Mouse (Mus musculus) limb, embryonic 10.5 days (tissue): ENCODE data around the gene Syf2. TPM values are rescaled to one million over a fixed set of nuclear protein-coding genes. Genes with fewer than 3 reads are reported as not detected.

Experiments
- DNase-seq: peaks from one replicate; pipeline ENCODE4 v3.0.0-alpha.2; 2017; ENCODE audit warnings: low spot score
- H3K27ac ChIP-seq: fragments of 300-500 bp; sonication (generic); 2 replicates; pipeline ENCODE4 v1.5.1; 2016; ENCODE audit warnings: mild to moderate bottlenecking
- H3K27me3 ChIP-seq: fragments of 300-500 bp; sonication (generic); 2 replicates; pipeline ENCODE4 v1.6.1; 2016; ENCODE audit warnings: low read depth, mild to moderate bottlenecking; ENCODE audit not compliant: poor library complexity, severe bottlenecking
- H3K36me3 ChIP-seq: fragments of 300-500 bp; sonication (generic); 2 replicates; pipeline ENCODE4 v1.6.1; 2016; ENCODE audit warnings: mild to moderate bottlenecking, moderate library complexity
- H3K4me1 ChIP-seq: fragments of 300-500 bp; sonication (generic); 2 replicates; pipeline ENCODE4 v1.6.1; 2016
- H3K4me3 ChIP-seq: fragments of 300-500 bp; sonication (generic); 2 replicates; pipeline ENCODE4 v1.5.1; 2016; ENCODE audit warnings: mild to moderate bottlenecking, moderate library complexity
- H3K9me3 ChIP-seq: fragments of 300-500 bp; sonication (generic); replicated peaks from 2 replicates; pipeline ENCODE4 v1.6.1; 2016; ENCODE audit warnings: mild to moderate bottlenecking
- WGBS: fragments of 180-500 bp; shearing (Covaris S2); methylation state at CpG from one replicate; pipeline ENCODE4 v1.1.7; 2016; 5-methylcytosine and 5-hydroxymethylcytosine counted together
- polyA plus RNA-seq: library from polyadenylated mRNA; unstranded; fragments of >200 nt; fragmentation: Nextera tagmentation; extraction: Ambion mirVana; gene quantifications from 2 replicates; pipeline ENCODE4 v1.2.1, GENCODE M21; 2016

Syf2 gene
- polyA plus RNA-seq, 1 experiment from 2014 or later: 67.9 TPM

DNA sequence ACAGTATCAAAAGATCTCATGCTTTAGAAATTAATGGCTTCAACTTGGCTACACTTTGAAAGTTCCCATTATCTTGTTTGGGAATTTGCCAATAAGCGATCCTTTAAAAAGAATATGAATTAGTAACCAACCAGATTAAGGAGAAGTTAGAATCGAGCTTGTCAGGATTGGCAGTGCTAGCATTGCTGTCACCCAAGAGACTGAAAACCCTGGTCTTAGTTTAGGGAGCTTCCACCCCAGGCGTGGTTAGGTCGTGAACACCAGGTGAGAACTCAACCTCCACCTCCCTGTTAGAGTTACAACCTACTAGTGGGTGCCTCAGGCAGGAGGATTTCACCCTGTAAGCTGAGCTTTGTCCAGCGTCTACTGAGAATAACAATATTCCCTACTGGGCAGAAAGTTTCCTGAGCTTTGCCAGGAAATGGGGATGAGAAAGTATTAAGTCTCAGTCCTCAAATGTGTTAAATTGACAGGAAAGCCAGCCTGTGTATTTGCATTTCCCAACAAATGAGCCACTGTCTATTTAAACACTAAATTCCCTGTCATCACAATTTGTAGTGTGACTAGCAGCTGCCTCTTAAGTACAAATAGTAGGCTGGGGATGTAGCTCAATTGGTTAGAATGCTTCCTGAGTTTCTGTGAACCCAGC lies 2.8 kb upstream of the Syf2 start:
- no peaks in the 10 kb centered on the region for H3K9me3 ChIP-seq
- H3K27me3 ChIP-seq: no peaks in the 10 kb centered on the region
- peaks cover 38% of the 10 kb centered on the region for H3K4me1 ChIP-seq
- H3K36me3 ChIP-seq: peaks cover 54% of the 10 kb centered on the region
- no peak for DNase-seq
- H3K27ac ChIP-seq: no peak overlapping the region
- no peak overlapping the region for H3K4me3 ChIP-seq
- 72% methylated on average over 5 of the region's 5 CpGs for WGBS

DNA sequence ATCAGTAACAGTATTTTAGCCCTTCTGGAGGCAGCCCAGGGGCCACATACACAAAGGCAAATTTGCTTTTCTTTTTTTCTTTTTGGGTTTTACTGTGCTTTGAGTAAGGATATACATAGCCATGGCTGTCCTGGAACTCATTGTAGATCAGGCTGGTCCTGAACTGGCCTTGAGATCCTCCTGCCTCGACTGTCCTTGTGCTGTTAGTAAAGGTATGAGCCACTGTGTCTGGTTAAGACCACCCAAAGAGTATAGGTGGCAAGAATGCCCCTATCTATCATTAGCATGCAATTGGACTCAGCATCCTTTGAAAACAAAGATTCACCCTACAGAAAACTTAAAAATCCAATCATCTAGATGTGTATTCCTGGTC lies 2.2 kb upstream of the Syf2 start:
- Histone ChIP-seq H3K4me1 (peaks cover 38% of the 10 kb centered on the region), H3K36me3 (peaks cover 59% of the 10 kb centered on the region), H3K27ac (no peak overlapping the region), H3K4me3 (no peak overlapping the region), H3K9me3 (no peaks in the 10 kb centered on the region), H3K27me3 (no peaks in the 10 kb centered on the region)
- DNase-seq: no peak
- 71% methylated on average over 1 of the region's 1 CpGs for WGBS

DNA sequence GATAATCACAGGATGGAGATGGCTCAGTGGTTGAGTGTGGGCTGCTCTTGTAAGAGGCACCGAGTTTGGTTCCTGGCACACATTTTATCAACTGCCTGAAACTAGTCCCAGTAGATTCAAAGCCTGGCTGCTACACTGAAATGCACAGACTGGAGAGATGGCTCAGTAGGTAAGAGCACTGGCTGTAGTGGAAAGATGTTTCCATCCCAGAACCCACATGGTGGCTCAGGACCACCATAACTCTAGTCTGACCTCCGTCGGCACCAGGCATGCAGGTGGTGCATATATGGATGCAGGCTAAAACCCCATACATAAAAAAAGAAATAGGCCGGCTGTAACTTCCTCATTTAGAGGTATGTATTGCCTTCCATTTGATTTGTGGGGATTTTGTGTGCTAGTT lies 1.2 kb upstream of the Syf2 start:
- 79% methylated on average over 4 of the region's 4 CpGs for WGBS
- H3K36me3 ChIP-seq: peaks cover 63% of the 10 kb centered on the region

DNA sequence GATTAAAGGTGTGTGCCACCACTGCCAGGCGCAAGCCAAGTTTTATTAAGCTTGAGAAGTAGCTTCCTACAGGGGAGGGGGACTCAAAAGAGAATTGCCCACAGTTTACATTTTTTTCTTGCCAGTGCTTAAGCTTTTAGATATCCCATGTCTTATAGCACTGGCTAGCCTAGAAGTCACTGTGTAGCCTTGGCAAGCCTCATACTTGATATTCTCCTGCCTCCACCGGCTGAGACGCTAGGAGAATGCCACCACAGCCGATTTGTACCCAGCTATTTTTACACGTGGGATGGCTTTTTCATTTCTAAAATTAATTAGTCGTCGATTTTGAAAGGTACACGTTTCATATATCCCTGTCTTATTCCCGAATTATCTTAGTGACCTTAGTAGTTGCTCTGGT lies 508 bp upstream of the Syf2 start:
- Histone ChIP-seq H3K4me1 (peaks cover 31% of the 10 kb centered on the region), H3K36me3 (peaks cover 66% of the 10 kb centered on the region), H3K27ac (no peak overlapping the region), H3K27me3 (no peaks in the 10 kb centered on the region), H3K4me3 (peak overlapping the region; percentile 92), H3K9me3 (no peaks in the 10 kb centered on the region)
- WGBS: 33% methylated on average over 9 of the region's 9 CpGs
- no peak for DNase-seq

More for the DNA sequence above, 1.2 kb upstream of the Syf2 start:
- Histone ChIP-seq H3K9me3 (no peaks in the 10 kb centered on the region), H3K4me3 (no peak overlapping the region), H3K27ac (no peak overlapping the region), H3K4me1 (peaks cover 38% of the 10 kb centered on the region), H3K27me3 (no peaks in the 10 kb centered on the region)
- no peak for DNase-seq

DNA sequence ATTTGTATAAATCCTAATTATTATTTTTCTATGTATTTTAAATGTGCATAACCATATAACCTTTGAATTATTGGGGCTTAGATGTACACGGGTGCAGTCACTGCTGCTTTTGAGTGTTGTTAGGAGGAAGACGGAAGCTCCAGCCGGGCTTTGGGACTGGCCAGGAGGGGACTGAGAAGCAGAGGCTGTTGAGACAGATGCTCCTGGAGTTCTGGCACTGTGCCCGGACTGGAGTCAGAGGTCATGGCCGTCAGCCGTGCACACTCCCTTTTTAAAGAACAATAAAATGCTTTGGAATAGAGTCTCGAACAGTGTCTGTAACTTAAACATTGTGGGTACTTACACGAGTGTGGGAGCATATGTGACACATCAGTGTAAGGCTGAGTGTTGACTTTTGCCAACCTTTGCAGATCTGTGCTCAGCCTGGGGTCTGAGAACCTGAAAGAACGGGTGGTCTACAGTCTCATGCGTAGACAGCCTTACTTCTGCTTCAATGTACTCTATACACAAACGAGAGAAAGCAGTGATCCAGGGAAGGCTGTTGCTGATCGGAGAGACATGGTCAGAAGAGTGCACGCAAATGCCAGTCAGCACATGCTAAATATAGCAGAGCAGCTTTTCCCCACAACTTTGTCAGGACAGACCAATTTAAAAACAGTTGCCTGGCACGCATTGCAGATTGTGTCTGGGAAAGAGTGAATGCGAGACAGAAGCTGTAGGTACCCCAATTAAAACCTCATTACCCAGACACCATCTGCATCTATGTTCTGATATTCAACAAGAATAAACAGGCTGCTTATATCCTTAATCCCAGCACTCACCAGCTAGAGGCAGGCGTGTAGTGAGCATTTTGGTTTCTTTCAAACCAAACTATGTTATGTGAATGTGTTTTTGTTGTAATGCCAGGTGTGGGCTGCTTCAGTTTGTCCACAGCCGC lies 6.8 kb downstream of the Syf2 start:
- Histone ChIP-seq H3K36me3 (peaks cover 52% of the 10 kb centered on the region), H3K4me3 (no peak overlapping the region), H3K9me3 (no peaks in the 10 kb centered on the region), H3K4me1 (peaks cover 7% of the 10 kb centered on the region; the same call in 1 of the 2 replicates), H3K27ac (no peak overlapping the region), H3K27me3 (peaks cover 8% of the 10 kb centered on the region)
- WGBS: 89% methylated on average over 17 of the region's 17 CpGs
- no peak for DNase-seq

- H3K4me3 ChIP-seq: no peak overlapping the region
- DNase-seq: no peak
- H3K9me3 ChIP-seq: no peaks in the 10 kb centered on the region
- peaks cover 29% of the 10 kb centered on the region for H3K36me3 ChIP-seq
- H3K4me1 ChIP-seq: peaks cover 12% of the 10 kb centered on the region
- H3K27me3 ChIP-seq: peaks cover 32% of the 10 kb centered on the region
- 66% methylated on average over 9 of the region's 9 CpGs for WGBS
- H3K27ac ChIP-seq: no peak overlapping the region
These were observed 9.2 kb downstream of the Syf2 start for GRCm38 (mm10) chr4:134939900-134940299.

GRCm38 (mm10) chr4:134943758-134944538 lies 13.2 kb downstream of the Syf2 start:
- Histone ChIP-seq H3K36me3 (no peaks in the 10 kb centered on the region), H3K4me1 (peaks cover 16% of the 10 kb centered on the region), H3K27me3 (peaks cover 39% of the 10 kb centered on the region), H3K27ac (no peak overlapping the region), H3K4me3 (no peak overlapping the region), H3K9me3 (no peaks in the 10 kb centered on the region)
- WGBS: 50% methylated on average over 27 of the region's 27 CpGs
- no peak for DNase-seq

DNA sequence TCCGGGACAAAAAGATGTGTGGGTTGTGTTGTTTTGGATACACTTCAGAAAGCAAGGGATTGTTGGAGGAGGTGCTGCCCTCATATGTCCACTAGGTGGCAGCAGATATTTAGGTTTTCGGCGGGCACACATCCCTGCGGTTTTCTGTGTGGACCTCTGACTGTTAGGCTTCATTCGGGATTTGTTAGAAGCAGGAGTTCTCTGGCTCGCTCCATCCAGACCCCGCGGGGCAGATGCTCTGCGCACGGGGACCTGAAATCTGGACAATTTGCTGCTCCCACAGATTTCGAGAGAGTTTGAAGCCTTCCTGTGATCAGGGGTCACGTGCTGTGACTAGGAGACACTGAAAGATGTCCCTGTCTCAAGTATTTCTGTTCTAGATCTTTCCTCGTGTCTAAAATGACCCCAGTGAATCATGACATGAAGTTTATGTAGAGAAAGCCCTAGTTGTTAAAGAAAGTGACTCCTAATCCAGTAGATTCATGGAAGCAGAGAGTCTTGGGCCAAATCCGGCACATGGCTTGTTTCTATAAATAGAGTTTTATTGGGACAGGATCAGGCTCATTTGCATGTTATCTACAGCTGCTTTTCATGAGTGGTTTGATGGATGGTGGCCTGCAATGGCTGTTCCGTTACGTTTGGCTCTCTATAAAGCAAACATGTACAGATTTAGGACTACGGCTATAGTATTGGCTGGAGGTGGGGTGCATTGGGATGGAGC lies 15.5 kb downstream of the Syf2 start:
- no peak overlapping the region for H3K27ac ChIP-seq
- peak overlapping the region; percentile 29 for H3K4me3 ChIP-seq

DNA sequence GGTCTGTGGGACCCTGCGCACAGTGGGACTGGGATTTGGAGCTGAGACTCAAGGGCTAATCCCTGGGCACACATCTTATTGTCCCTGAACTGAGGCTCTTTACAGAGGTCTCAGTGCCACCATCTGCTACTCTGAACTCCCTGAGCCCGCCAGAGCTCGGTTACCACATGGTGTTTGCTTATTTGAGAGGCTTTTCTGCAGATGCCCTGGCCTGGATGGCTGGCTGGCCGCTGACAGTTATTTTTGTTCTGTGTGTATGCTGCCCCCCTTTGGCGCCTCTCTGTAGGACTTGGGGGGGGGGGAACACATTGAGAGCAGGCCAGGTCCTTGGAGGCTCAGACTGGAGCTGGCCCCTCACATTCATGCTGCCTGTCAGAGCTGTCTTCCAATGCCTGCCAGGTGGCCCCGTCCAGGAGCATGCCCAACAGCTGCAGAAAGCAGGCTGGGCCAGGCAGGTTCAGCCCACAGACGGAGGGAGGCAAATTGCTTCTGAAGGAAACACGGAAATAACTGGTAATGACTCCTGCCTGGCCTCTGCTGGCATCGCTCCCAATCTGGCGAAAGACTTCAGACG lies 19.9 kb downstream of the Syf2 start:
- Histone ChIP-seq H3K27ac (peak overlapping the region; percentile 64), H3K4me1 (peaks cover 25% of the 10 kb centered on the region), H3K36me3 (no peaks in the 10 kb centered on the region), H3K4me3 (0 out of 2 replicates have a peak overlapping the region, but pooled peaks have one; percentile 7), H3K9me3 (no peaks in the 10 kb centered on the region), H3K27me3 (peaks cover 21% of the 10 kb centered on the region)
- WGBS: 27% methylated on average over 11 of the region's 11 CpGs
- peak; percentile 81 for DNase-seq

More for the DNA sequence above, 15.5 kb downstream of the Syf2 start:
- 19% methylated on average over 17 of the region's 17 CpGs for WGBS
- Histone ChIP-seq H3K27me3 (peaks cover 38% of the 10 kb centered on the region), H3K9me3 (no peaks in the 10 kb centered on the region), H3K36me3 (no peaks in the 10 kb centered on the region), H3K4me1 (peaks cover 18% of the 10 kb centered on the region)
- DNase-seq: peak; percentile 81

GRCm38 (mm10) chr4:134954461-134954860 lies 23.8 kb downstream of the Syf2 start:
- peaks cover 21% of the 10 kb centered on the region for H3K4me1 ChIP-seq
- no peaks in the 10 kb centered on the region for H3K9me3 ChIP-seq
- no peaks in the 10 kb centered on the region for H3K36me3 ChIP-seq
- peak overlapping the region; percentile 51; the same call in 1 of the 2 replicates for H3K27ac ChIP-seq
- DNase-seq: no peak
- peaks cover 44% of the 10 kb centered on the region for H3K27me3 ChIP-seq
- 21% methylated on average over 15 of the region's 15 CpGs for WGBS
- H3K4me3 ChIP-seq: peak overlapping the region; percentile 18; the same call in 1 of the 2 replicates

GRCm38 (mm10) chr4:134955196-134955595 lies 24.5 kb downstream of the Syf2 start:
- DNase-seq: no peak
- WGBS: 95% methylated on average over 2 of the region's 2 CpGs
- peaks cover 44% of the 10 kb centered on the region for H3K27me3 ChIP-seq

DNA sequence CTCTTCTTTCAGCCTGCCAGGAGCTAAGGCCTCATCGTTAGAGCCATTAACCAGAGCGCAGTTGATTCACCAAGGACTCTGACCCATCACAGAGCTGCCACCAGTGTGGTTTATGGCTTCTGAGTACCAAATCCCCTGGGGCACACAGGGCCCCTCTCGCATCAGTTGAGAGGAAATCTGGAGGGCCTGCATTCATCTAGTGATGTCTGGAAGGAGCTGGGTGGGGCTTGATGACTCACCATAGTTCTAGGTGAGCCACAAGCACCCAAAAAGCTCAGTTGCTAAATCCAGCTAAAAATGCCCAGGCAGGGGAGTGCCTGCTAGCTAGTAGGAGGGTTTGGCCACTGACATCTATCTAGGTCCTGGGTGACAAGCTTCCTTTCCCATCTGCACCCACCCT lies 25.1 kb downstream of the Syf2 start:
- H3K4me1 ChIP-seq: peaks cover 14% of the 10 kb centered on the region
- no peak overlapping the region for H3K4me3 ChIP-seq
- WGBS: 59% methylated on average over 3 of the region's 3 CpGs
- H3K27ac ChIP-seq: no peak overlapping the region
- H3K27me3 ChIP-seq: peaks cover 44% of the 10 kb centered on the region
- no peaks in the 10 kb centered on the region for H3K36me3 ChIP-seq
- H3K9me3 ChIP-seq: no peaks in the 10 kb centered on the region
- no peak for DNase-seq

More at GRCm38 (mm10) chr4:134955196-134955595, 24.5 kb downstream of the Syf2 start:
- Histone ChIP-seq H3K36me3 (no peaks in the 10 kb centered on the region), H3K4me1 (peaks cover 20% of the 10 kb centered on the region), H3K4me3 (no peak overlapping the region), H3K27ac (no peak overlapping the region), H3K9me3 (no peaks in the 10 kb centered on the region)
